Mouse (Mus musculus) hematopoietic stem cell, adult 5-6 weeks (primary cell): ENCODE measurements around the gene Olfr1269. TPM values are rescaled to one million over a fixed set of nuclear protein-coding genes. Genes with fewer than 3 reads are reported as not detected.

ENCODE experiments used
- ATAC-seq, 2 experiments: fragments of 125-278 bp in 1 of 2; replicated peaks in 1 of 2; 2 replicates each; pipeline ENCODE4 v1.8.0; 2016 to 2017; ENCODE audit warnings: inconsistent platforms in 2 of 2, mild to moderate bottlenecking in 2 of 2, moderate number of reproducible peaks in 2 of 2, low read depth in 1 of 2, moderate TSS enrichment in 1 of 2; ENCODE audit not compliant: low FRiP score in 2 of 2, poor library complexity in 2 of 2, severe bottlenecking in 2 of 2, insufficient read depth in 1 of 2, low TSS enrichment in 1 of 2
- total RNA-seq: library from RNA; stranded (forward); fragments of 172-1452, 232-1000 nt; gene quantifications from 2 replicates; pipeline ENCODE4 v1.2.3, GENCODE M21; 2017

Olfr1269 gene
- not detected in 2 replicates for total RNA-seq

- no peak for ATAC-seq
Observed at GRCm38 (mm10) chr2:90121312-90121711, at the start of gene Olfr1269. Gene Olfr1269 (minus strand): TSS chr2:90121412.

- ATAC-seq, result no peak
Observed at GRCm38 (mm10) chr2:90153916-90154315, 32.7 kb upstream of the Olfr1269 start.

- no peak for ATAC-seq
Observed at GRCm38 (mm10) chr2:90152991-90153390, 31.8 kb upstream of the Olfr1269 start, which contains the start of gene Olfr1270. Gene Olfr1270 (minus strand): TSS chr2:90153091.

GRCm38 (mm10) chr2:90142196-90142595 is 21.0 kb upstream of the Olfr1269 start, which contains the start of gene Olfr32:
Gene Olfr32 (minus strand): TSS chr2:90142296.
- ATAC-seq, result no peak

- ATAC-seq, result no peak
Observed at GRCm38 (mm10) chr2:90070065-90070464, 51.1 kb downstream of the Olfr1269 start.

Other genes starting within 250 kb of the Olfr1269 start
- not detected in 2 replicates for gene Olfr1257, start 243.0 kb downstream of the Olfr1269 start, total RNA-seq
- not detected in 2 replicates for gene Olfr1258, start 194.1 kb downstream of the Olfr1269 start, total RNA-seq
- not detected in 2 replicates for gene Olfr1259, start 172.7 kb downstream of the Olfr1269 start, total RNA-seq
- gene Olfr1260, start 147.1 kb downstream of the Olfr1269 start, total RNA-seq, result not detected in 2 replicates
- gene Olfr1261, start 130.2 kb downstream of the Olfr1269 start, total RNA-seq, result not detected in 2 replicates
- gene Olfr1262, start 121.3 kb downstream of the Olfr1269 start, total RNA-seq, result not detected in 2 replicates
- not detected in 2 replicates for gene Olfr1263, start 109.3 kb downstream of the Olfr1269 start, total RNA-seq
- gene Olfr1264, start 95.8 kb downstream of the Olfr1269 start, total RNA-seq, result not detected in 2 replicates
- not detected in 2 replicates for gene Olfr1265, start 86.1 kb downstream of the Olfr1269 start, total RNA-seq
- gene Olfr140, start 57.8 kb downstream of the Olfr1269 start, total RNA-seq, result not detected in 2 replicates
- not detected in 2 replicates for gene Olfr32, start 20.9 kb upstream of the Olfr1269 start, total RNA-seq
- not detected in 2 replicates for gene Olfr1270, start 31.7 kb upstream of the Olfr1269 start, total RNA-seq
- gene Olfr1506, start 103.1 kb upstream of the Olfr1269 start, total RNA-seq, result 0.19 TPM in 1 of 2 replicates, not detected in the other
- gene Olfr142, start 136.2 kb upstream of the Olfr1269 start, total RNA-seq, result not detected in 2 replicates
- gene Olfr1271, start 149.6 kb upstream of the Olfr1269 start, total RNA-seq, result not detected in 2 replicates
- not detected in 2 replicates for gene Olfr1272, start 171.4 kb upstream of the Olfr1269 start, total RNA-seq
- gene Gm13769, start 200.8 kb upstream of the Olfr1269 start, total RNA-seq, result not detected in 2 replicates